Mouse (Mus musculus): ENCODE data around the gene Madd.

Gene Madd

DNA sequence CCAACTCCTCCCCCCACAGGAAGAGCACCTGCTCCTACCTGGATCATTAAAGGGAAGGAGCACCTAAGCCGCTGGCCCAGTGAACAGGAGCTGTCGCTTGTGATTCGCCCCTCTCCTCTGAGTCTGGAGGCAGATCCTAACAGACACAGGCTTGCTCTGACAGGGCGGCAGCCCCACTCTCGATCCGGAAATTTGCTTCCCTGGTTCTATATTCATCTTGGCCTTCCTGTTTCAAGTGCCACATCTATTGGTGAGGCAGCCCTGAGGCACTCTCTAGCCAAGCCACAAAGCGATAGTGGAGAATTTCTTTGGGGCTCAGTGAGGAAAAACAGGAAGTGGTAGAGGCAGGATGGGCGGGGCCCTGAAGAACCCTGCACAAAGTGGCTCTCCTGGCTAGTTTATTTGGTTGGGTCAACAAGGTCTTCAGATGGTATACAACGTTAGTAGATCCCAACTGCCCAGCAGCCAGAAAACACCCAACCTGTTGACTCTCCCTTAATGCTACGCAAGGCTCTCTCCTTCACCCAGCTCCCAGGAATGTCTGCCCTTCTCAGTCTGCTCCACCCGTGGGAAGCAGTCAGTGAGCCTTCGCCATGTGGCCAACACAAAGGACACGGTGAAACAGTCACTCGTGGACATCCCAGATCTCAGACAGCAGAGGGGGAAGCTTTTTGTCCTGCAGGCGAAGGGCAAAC, at the start of gene Madd:
Gene Madd (minus strand): TSS at position 127 of the 695 bp plus-strand sequence.
- peak; percentile 68 for DNase-seq (ENCODE audit: low read depth, low spot score)

DNA sequence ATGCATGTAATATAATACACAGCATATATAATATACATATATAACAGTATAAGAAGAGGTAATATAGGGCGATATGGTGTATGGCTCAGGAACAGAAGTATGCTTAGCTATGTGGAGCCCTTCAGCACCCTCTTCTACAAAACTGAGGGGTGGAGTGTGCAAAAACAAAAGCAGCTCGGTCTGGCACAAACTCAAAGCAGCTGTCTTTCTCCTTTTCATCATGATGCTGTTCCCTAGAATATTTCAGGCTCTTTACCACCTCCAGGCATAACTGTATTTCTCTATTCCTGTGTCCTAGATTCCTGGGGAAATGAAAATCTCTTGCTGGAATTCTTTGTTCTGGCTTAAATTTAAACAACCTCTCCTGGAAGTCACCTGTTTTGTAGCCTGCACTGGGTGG, 46.1 kb upstream of the Madd start:
- no peak for DNase-seq (ENCODE audit: low read depth, low spot score)

DNA sequence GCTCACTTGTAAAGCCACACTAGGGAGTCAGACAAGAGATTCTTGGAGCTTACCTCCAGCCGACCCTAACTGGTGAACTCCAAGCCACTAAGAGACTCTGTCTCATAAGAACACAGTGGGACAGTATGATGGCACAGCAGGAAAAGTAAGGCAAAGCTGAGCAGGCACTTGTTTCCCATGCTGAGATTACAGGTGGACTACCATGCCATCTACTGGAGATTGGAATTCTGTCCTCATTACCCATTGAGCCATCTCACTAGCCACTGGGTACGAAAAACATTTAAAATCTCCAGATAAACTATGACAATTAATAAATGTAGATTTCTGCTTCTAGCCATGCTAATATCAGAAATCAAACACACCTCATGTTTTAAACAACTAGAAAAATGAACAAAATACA, 40.0 kb upstream of the Madd start:
- DNase-seq (ENCODE audit: low read depth, low spot score) = peak; percentile 40

DNA sequence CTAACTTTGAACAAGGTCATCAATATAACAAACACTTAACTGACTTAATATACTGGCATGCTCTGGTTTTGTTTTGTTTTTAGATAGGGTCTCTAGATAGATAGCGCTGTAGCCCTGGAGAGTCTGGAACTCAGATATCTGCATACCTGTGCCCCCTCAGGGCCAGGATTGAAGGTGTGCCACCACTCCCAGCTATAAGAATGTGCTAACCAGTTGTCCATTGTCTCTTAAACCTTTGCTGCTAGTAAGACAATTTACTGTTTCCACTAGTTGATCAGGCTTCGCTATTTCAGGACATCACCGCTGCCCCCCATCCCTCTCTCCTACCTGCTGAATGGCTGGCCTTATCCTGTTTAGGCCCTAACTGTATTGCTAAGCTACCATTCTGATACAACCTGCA, 36.9 kb upstream of the Madd start:
- DNase-seq (ENCODE audit: low read depth, low spot score) = no peak

DNA sequence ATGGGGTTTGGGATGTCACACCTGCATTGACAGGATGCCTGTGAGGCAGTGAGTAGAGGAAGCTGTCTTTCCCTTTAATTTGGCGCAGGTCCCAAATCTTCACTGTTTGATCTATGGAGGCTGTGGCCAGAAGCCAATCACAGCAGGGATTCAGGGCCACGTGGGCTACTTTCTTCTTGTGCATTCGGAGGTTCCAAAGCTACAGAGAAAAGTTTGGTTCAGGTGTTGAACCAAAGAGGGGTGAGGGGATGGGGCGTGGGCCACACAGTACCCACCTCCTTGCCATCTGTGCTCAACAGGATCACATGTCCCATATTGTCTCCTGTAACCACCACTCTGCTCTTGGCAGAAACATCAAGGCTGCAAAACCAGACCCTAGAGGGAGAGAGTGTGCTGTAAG, 33.4 kb upstream of the Madd start:
- no peak for DNase-seq (ENCODE audit: low read depth, low spot score)

DNA sequence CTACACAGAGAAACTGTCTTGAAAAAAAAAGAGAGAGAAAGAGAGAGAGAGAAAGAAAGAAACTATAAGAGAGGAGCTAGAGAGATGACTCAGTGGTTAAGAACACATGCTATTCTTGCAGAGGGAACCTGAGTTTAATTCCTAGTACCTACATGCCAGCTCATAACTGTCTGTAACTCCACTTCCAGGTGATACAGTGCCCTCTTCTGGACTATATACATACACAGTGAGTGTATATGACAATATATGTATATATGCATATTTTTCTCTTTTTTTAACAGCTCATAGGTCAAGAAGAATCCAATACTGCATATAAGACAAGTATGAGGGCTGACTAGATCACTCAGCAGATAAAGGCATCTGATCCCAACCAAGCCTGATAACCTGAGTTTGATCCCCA, 29.7 kb upstream of the Madd start:
- DNase-seq (ENCODE audit: low read depth, low spot score) = peak; percentile 39

DNA sequence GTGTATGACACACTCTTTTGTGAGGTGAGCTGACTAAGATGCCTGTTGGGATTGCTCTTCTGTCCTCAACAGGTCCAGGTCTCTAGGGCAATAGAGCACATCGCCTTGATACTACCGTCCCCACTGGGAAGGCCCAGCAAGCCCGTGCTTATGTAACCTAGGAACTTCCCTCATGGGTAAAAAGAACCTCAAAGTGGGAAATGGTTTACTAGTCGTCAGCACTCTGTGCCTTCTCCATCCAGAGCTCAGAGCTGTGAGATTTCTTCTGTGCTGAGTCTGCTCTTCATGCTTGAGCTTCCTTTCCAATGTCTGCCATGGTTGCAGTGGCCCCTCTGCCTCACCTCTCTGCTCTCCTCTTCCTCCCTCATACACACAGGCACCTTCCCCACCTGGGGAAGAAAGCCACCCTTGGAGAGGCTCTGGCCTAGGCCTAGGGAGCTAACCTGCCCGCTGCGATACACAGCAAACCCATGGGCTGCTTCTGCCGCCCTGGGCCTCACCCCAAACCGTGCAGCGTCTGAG, 22.7 kb upstream of the Madd start:
- no peak for DNase-seq (ENCODE audit: low read depth, low spot score)

DNA sequence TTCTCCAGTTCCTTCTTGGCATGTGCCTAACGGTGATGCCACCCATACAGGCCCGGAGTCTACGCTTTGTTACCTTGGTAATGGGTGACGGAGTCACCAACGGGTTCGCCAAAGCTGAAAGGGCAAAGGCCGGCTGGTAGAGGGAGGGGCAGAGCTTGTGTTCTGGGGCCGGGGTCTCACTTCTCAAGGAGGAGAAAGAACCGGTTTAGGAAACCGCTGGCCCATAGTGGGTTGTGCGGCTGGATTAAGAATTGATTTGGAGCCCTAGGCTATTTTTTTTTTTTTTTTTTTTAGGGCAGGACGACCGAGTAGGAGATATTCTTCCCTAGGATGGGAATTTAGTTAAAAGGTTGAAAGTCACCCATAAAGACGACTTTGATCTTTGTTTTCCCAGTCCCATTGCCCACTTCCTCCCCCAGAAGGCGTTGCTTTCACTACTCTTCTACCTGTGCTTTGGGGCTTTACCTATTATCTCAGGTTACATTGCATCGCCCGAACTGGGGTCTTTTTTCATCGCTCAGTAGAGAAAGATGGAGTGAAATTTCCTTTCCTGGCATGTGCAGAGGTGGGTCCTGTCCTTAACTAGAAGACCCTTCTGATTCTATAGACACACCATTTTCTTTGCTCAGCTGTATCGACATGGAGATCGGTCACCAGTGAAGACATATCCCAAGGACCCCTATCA, 19.5 kb upstream of the Madd start:
- DNase-seq (ENCODE audit: low read depth, low spot score) = no peak

DNA sequence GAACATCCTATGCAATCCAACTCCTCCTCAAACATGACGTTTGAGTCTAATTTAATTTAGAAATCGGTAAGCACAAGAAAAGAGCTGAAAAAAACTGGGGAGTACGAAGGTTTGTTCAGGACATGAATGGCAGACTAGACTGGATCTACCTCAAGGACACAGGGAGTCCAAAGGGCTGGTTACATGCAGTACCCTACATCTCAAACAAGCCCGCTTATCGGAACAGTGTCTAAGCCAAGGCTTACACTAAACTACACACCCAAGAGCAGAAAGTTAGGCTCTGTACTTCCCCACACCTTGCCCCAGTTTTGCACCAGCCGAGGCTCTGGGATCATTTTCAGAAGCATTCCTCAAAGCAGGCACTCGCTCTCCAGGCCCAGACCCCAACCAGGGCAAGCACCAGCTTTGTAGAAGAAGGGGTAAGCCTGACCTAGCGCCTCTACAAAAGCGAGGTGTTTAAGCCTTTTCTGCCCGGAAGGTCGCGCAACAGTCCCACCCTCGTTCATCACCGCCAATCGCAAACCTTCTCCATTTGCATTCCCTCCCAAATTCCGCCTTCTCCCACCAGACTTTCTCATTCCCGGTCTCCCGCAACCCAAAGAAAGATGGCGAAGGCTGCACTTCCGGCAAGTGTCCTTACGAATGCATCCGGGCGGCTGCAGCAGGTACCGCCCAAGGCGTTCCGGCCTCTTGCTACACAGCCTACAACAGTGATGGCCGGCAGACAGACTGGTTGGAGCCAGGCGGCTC, 18.8 kb upstream of the Madd start, which contains the start of the genes Nr1h3 and Acp2:
Gene Nr1h3 (minus strand): TSS at position 613 of the 750 bp plus-strand sequence.
Gene Acp2 (plus strand): TSS at position 664 of the 750 bp plus-strand sequence.
- DNase-seq (ENCODE audit: low read depth, low spot score) = peak; percentile 98

DNA sequence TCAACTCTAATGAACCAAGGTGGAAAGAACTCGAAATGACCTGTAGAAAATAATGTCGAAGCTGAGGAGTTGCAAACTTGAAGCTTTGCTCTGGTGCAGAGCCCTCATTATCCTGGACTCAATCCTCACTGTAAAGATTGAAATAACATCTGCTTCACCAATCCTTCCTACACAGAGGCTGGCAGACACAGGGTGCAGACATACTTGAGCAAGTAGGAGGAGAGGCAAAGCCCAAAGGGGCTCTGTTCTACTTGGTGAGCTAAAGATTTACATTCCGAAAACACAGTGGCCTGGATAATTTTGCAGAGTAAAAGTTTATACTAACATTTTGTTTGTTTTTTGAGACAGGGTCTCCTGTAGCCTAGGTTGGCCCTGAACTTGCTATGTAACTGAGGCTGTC, 15.3 kb upstream of the Madd start:
- no peak for DNase-seq (ENCODE audit: low read depth, low spot score)

DNA sequence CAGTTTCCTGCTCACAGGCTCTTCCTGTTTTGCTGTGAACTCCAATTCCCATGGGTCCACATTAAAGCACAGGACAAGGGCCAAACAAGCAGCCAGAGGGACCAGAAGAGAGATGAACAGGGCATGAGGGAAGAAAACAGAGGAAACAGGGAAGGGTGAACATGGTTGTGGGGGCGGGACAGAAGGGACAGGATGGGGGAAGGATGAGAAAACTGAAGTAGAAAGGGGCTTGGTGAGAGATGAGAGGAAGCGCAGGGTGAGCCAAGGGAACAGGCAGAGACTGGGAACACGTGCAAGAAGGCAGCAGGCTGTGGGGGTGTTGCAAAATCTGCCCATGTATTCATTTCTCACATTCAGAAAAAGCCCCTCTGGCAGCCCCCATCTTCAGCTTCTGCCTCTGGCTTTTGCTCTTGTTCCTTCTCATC, 13.0 kb upstream of the Madd start:
- no peak for DNase-seq (ENCODE audit: low read depth, low spot score)

DNA sequence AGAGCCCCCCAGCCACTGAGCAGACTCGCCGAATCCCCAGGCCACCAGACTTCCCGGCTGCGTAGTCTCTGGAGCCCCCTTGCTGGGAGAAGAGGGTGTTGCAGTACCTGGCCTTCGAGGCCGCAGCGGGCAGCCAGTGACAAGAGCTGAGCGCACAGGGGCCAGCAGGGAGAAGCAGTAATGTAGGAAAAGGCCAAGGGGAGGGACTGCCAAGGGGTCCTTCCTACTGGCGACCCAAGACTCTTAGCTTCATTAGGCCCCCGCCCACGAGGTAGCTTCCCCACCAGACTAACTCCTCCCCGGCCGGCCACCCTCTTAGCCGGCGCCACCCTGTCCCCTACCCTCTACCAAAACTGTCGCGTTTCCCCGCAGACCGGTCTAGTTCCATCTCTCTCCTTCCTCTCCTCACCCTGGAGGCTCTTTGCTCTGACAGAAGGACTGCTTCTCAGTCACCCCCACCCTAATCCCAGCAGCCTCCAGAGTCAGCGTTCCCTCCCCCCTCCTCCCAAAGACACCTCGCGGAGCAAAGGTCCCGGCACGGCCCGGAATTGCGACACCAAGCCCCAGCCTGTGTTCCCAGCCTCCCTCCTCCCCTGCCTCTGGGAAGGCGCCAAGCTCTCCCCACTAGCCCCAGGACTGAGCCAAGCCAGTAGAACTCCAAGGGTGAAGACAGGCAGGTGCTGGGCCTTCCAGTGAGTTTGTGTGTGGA, 11.1 kb upstream of the Madd start:
- DNase-seq (ENCODE audit: low read depth, low spot score) = peak; percentile 63

DNA sequence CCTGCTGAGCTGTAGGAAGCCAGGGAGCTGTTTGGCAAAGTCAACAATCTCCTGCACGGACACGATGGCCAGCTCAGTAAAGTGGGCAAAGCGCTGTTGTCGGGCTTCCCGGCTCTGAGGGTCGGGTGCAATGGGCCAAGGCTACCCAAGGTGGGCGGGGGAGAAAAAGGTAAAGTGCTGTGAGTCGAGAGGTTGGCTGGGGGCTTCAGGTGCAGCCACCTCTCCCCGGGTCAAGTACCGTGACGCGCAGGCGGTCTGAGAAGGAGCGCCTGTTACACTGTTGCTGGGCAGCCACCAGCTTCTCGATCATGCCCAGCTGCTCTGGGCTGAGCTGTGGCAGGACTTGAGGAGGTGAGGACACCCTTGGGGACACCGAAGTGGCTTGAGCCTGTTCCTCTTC, 6.9 kb upstream of the Madd start:
- no peak for DNase-seq (ENCODE audit: low read depth, low spot score)

DNA sequence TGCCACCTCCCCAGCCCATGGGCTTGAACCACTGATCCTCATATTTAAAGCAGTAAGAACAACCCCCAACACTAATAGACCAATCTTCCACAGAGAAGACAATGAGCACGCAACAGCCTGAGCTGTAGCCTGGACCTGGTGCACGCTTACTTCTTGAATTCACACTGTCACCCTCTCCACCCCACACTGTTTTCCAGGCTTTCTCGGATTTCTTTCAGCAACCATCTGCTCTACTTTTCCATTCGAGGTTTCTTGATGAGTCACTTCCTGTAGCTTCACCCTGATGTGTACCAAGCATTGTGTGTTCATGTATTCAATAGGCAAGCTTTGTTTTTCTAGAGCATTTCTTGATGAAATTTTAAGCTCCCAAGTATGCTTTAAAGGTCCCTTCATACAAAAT, 3.8 kb upstream of the Madd start:
- peak; percentile 94 for DNase-seq (ENCODE audit: low read depth, low spot score)

DNA sequence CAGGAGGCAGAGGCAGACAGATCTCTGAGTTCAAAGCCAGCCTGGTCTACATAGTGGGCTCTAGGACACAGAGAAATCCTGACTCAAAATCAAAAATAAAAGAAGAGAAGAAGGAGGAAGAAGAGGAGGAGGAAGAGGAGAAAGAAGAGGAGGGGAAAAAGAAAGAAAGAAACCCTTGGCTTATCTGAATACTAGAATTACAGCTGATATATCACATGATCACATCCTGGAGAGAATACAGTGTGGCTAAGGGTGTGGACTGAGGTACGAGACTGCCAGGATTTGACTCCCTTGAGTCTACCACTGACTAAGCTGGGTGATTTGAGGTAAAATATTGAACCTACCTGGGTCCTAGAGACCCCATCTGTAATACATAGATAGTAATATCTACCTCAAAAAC, 2.6 kb upstream of the Madd start:
- DNase-seq (ENCODE audit: low read depth, low spot score) = no peak

DNA sequence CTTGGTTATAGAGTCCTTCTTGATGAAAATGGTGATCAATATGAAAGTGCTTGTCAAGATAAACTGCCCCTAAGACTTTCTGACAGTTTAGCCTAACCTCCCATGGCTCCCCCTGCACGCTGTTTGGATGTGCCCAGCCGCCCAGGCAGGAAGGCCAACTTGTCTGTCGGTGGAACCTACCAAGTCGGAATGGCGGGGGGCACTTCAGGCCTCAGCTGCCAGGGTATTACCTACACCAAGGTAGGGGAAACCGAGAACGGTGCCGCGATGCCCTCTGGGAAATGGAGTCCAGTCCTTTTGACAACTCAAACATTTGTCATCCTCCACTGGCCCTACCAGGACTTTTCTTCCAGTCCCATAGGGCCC, 506 bp downstream of the Madd start:
- DNase-seq (ENCODE audit: low read depth, low spot score) = peak; percentile 97

DNA sequence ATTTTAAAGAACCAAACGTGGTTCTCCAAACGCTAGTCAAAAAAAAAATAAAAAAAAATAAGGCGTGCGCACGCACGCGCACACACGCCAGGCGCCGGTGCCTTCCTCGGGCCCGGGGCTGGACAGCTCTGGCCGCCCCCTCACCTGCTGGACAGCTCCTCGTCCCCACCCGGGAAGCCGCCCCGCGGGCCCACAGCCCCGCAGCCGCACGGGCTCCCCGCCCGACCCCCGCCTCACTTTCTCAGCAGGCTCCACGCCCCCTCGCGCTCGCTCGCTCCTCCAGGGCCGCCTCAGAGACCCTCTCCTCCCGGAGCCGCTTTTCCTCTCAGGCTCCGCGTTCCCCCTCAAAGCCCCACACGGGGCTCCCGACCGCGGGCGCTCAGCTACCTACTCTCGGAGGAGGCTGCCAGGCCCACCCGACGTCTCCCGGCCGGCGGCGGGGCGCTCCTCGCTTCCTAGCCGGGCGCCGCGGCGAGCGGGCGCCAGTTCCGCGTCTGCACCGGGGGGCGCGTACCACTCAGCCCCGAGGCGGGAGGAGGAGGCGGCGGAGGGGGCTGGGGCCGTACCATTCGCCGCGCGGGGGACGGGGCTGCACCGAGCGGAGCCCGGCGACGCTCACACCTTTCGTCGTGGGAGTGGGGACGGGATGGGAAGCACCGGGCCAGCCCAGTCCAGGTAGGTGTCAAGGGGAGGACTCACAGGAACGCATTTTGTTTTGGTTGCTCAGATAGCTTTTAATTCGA, 1.1 kb downstream of the Madd start:
- DNase-seq (ENCODE audit: low read depth, low spot score) = peak; percentile 39

DNA sequence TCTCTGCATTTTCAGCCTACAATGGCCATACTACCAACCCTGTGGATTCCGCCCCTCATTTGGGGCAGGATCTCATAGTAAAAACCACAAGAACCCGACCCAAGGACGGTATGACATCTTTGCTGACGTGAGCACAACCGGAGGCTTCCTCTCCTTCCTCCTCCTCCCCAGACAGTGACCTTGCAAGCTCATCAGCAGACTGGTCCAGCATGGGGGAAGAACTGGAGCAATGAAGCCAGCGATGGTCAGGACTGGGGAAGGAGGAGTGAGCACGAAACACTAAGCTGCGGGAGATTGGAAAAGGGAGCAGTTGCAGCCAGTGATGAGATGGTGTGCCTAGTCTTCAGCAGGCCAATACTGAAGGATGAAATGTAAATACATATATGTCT, 1.6 kb downstream of the Madd start:
- DNase-seq (ENCODE audit: low read depth, low spot score) = no peak

DNA sequence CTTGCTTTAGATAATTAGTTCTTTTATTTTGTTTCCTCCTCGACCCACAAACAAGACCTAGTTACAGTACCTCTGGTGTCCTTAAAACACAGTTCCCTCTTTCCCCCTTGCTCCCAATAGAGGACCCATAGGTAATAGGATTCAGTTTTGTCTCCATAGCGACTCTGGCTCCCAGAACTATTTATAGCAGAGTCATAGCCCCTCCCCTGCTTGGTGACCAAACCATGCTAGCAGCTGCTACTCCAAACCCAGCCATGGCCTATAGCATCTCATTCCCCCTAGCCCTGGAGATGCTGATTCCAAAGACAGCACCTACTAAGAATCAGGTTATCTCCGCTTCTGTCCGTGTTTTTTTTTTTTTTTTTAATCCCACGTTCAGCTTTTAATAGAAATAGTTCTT, 2.9 kb downstream of the Madd start:
- DNase-seq (ENCODE audit: low read depth, low spot score) = no peak

DNA sequence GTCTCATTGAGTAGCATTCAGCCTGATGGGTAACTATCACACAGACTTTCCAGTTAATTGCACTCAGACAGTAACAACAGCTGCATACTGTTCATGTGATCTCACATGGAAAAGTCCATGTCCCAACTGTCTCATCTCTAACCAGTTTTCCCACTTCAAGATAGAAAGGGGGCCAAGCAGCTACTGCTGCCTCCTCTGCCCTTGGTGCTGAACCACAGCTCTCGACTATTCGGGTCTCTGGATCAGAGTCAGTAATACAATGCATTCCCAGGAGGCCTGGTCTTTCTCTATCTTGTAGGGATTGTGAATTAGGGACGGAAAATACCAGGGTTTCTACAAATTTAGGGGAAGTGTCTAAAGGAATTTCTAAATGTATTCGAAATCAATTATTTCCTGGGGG, 3.8 kb downstream of the Madd start:
- DNase-seq (ENCODE audit: low read depth, low spot score) = no peak

DNA sequence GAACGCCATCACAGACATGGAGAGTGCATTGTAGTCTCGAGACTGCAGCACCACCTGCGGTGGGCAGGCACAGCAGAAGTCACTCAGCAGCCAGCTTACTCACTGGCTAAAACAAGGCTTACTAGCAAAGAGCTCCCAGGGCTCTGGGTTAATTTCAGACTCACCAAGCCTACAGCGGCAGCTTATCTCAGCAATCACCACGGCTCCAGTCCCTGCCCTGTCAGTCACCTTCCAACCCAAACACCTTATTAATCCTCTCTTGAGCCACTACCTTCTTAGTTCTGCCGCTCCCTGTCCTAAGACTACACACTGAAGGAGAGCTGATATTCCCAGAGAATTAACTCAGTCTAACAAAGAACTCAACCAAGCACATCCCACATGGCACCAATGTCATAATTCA, 7.4 kb downstream of the Madd start:
- DNase-seq (ENCODE audit: low read depth, low spot score) = no peak

Measured in 3T3-L1 (cell line).